In the genomic region with DNA sequence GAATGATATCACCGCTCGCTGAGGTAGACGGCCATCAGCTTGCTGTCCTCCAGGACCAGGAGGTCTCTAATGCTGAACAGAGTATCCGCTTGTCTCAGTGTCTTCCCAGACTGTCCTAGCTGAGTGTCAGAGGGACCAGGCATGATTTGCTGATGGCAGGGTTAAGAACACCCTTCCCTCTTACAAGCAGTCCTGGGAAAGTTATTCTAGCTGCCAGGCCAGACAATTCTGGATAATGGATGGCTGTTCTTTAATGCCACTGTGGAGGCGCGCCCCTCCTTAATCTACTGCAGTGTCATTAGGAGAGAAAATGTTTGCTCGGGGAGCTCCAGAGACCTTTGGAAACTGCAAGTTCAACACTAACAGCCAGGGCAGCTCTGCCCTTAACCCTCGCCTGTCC, we compare ENCODE assay signal across 21 mouse cellular contexts.
DNase-seq lines count a peak whose midpoint lies in the region; ATAC-seq lines count a peak whose summit lies in the region.
"Had no signal": no experiment of that assay in that cellular context is flagged by ENCODE, and none has a peak within 500 bp of the region (broad histone marks: within the 10 kb centered on the region; RNA-seq: fewer than 3 reads in every experiment).

No protein-coding gene starts in this region.

- H3K4me1 ChIP-seq in kidney, embryonic 14.5 days (ENCODE audit: control insufficient read depth, insufficient read depth, low read length) = no peaks in the 10 kb centered on the region
- H3K4me1 ChIP-seq in neural tube, embryonic 11.5 days (ENCODE audit: control insufficient read depth, insufficient read depth, low read length) = peaks cover 3% of the 10 kb centered on the region; the same call in 1 of the 2 replicates
- H3K4me1 ChIP-seq: embryonic facial prominence, embryonic 13.5 days; heart, embryonic 13.5 days had no signal

- H3K36me3 ChIP-seq in kidney, embryonic 14.5 days (ENCODE audit: control insufficient read depth, insufficient read depth, low read length) = no peaks in the 10 kb centered on the region
- H3K36me3 ChIP-seq in neural tube, embryonic 11.5 days (ENCODE audit: control insufficient read depth, insufficient read depth, low read length) = no peaks in the 10 kb centered on the region
- H3K36me3 ChIP-seq: embryonic facial prominence, embryonic 13.5 days; heart, embryonic 13.5 days; hindbrain, embryonic 12.5 days had no signal

- no peak overlapping the region for H3K27ac ChIP-seq in kidney, embryonic 14.5 days (ENCODE audit: low read depth, low read length)
- H3K27ac ChIP-seq in neural tube, embryonic 11.5 days (ENCODE audit: low read depth, low read length) = no peak overlapping the region
- H3K27ac ChIP-seq: embryonic facial prominence, embryonic 13.5 days; gastrocnemius, adult 2 months; heart, embryonic 13.5 days; hindbrain, embryonic 12.5 days had no signal

- 0 out of 2 replicates have a peak, but pooled peaks have one; percentile 43 for ATAC-seq in kidney, embryonic 14.5 days (ENCODE audit: low FRiP score, low TSS enrichment)
- ATAC-seq in neural tube, embryonic 11.5 days (ENCODE audit: insufficient read depth, low FRiP score, low TSS enrichment) = no peak
- ATAC-seq: activated CD4-positive, CD25-positive, alpha-beta regulatory T cell, adult 4 months; forebrain, embryonic 14.5 days; hindbrain, embryonic 16.5 days; Patski had no signal

- no peak for DNase-seq in kidney, adult 9 months
- peak; percentile 22 for DNase-seq in embryo, embryonic 11 days
- DNase-seq in neural tube, embryonic 11.5 days (ENCODE audit: low spot score) = peak; percentile 51
- DNase-seq in yolk sac, embryonic 10.5 days (ENCODE audit: low spot score) = peak; percentile 16
- no peak for DNase-seq in cerebellum, adult 8-10 months
- DNase-seq in retina, postnatal 1 day = no peak
- DNase-seq: adrenal gland, postnatal 14 days; cerebellum, adult 11-12 months; cerebellum, adult 9-11 months; cerebellum, postnatal 36 days; gastrocnemius, adult 2 months; gastrocnemius, postnatal 25 days; heart, postnatal 4 days had no signal

- H3K4me3 ChIP-seq in kidney, embryonic 14.5 days (ENCODE audit: low read length) = no peak overlapping the region
- H3K4me3 ChIP-seq in neural tube, embryonic 11.5 days (ENCODE audit: low read depth, low read length) = no peak overlapping the region
- H3K4me3 ChIP-seq: embryonic facial prominence, embryonic 13.5 days; gastrocnemius, adult 2 months; heart, embryonic 13.5 days; hindbrain, embryonic 12.5 days had no signal

- WGBS in kidney, embryonic 14.5 days = 10% methylated on average over 8 of the region's 8 CpGs
- WGBS in neural tube, embryonic 11.5 days = 27% methylated on average over 8 of the region's 8 CpGs

- H3K4me2 ChIP-seq in kidney, embryonic 14.5 days (replicated peaks; ENCODE audit: low read depth, low read length) = no peak overlapping the region
- no peak overlapping the region for H3K4me2 ChIP-seq in neural tube, embryonic 11.5 days (ENCODE audit: low read depth)
- H3K4me2 ChIP-seq: embryonic facial prominence, embryonic 13.5 days; heart, embryonic 13.5 days; hindbrain, embryonic 12.5 days had no signal

- no peak overlapping the region for H3K9ac ChIP-seq in kidney, embryonic 14.5 days (ENCODE audit: low read depth, low read length)
- H3K9ac ChIP-seq in neural tube, embryonic 11.5 days (ENCODE audit: low read length) = no peak overlapping the region
- H3K9ac ChIP-seq: embryonic facial prominence, embryonic 13.5 days; heart, embryonic 13.5 days; hindbrain, embryonic 12.5 days had no signal

- no peaks in the 10 kb centered on the region for H3K9me3 ChIP-seq in kidney, embryonic 14.5 days (ENCODE audit: control insufficient read depth, low read length)
- H3K9me3 ChIP-seq in neural tube, embryonic 11.5 days (ENCODE audit: control insufficient read depth, low read length) = no peaks in the 10 kb centered on the region
- H3K9me3 ChIP-seq: embryonic facial prominence, embryonic 13.5 days; heart, embryonic 13.5 days; hindbrain, embryonic 12.5 days had no signal

- no peaks in the 10 kb centered on the region for H3K27me3 ChIP-seq in kidney, embryonic 14.5 days (ENCODE audit: control insufficient read depth, insufficient read depth, low read length)
- no peaks in the 10 kb centered on the region for H3K27me3 ChIP-seq in neural tube, embryonic 11.5 days (ENCODE audit: control insufficient read depth, insufficient read depth, low read length)
- H3K27me3 ChIP-seq: embryonic facial prominence, embryonic 13.5 days; heart, embryonic 13.5 days; hindbrain, embryonic 12.5 days had no signal

Comparison
In these comparisons a context has a peak if more than half of its experiments do, and no peak if none do; other contexts are left out.
1. DNase-seq: peak in embryo, embryonic 11 days (single experiment), neural tube, embryonic 11.5 days (single experiment) and yolk sac, embryonic 10.5 days (single experiment); none in kidney, adult 9 months (single experiment), cerebellum, adult 8-10 months (single experiment) and retina, postnatal 1 day (single experiment).